Mouse (Mus musculus): ENCODE results near the gene Tmc8. TPM values are rescaled to one million over a fixed set of nuclear protein-coding genes. Genes with fewer than 3 reads are reported as not detected.

Tmc8 gene
- polyA plus RNA-seq, 1 experiment: 3.1 TPM

DNA sequence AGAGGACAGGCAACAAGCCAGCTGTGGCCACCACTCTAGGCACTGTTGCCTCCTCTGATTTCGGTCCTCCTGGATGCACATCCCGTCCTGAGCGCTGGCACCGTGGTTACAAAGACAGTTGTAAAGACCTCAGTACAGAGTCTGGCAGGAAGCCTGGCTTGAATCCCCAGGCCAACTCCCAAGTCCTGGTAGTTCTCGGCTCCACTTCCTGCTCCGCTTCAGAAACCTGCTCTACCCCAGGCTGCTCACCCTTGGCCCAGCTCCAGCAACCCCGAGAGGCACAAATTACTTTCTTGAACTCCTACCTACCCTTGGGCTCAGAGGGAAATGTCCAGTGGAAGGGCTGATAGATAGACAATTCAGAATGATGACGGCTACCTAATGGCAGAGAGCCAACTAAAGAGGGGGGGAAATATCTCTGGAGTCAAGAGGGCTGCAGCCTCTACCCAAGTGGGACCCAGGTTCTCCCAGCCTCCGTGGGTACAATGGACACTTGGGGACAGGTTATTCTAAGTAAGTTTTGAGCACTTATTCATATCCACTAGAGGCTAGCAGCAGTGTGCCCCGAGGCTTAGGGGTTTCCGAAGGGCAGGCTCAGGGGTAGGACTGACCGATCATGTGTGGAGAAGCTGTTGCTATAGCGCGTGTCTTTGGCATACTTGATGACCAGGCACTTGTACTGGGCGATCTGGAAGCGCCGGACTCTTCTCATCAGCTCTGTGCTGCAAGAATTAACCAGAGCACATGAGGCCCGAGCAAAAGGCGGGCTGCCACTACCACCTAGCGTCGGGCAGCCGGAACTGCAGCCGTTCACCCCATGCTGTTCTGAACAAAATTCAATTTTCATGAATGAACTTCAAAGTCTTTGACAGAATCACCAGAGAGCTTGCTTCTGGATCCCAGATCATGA, 42.4 kb downstream of the Tmc8 start:
- H3K9ac ChIP-seq (ENCODE audit: low read depth, poor library complexity, severe bottlenecking): peak overlapping the region; percentile 86
- H3K36me3 ChIP-seq (ENCODE audit: control insufficient read depth, insufficient read depth, low read length, poor library complexity, severe bottlenecking): peaks cover 28% of the 10 kb centered on the region
- H3K4me1 ChIP-seq (ENCODE audit: control insufficient read depth, insufficient read depth, low read length): peaks cover 4% of the 10 kb centered on the region
- H3K4me3 ChIP-seq (ENCODE audit: low read depth, low read length): peak overlapping the region; percentile 93
- no peaks in the 10 kb centered on the region for H3K9me3 ChIP-seq (replicated peaks; ENCODE audit: control insufficient read depth, insufficient read depth, low read length, poor library complexity, severe bottlenecking)
- H3K27me3 ChIP-seq (ENCODE audit: control insufficient read depth, insufficient read depth, low read length, poor library complexity, severe bottlenecking): no peaks in the 10 kb centered on the region
- H3K27ac ChIP-seq (ENCODE audit: insufficient read depth, low read length): no peak overlapping the region
- peak; percentile 89 for TF ChIP-seq CTCF (IDR thresholded peaks at IDR 0.05; ENCODE audit: low read depth, low read length)
- no peak for TF ChIP-seq EP300 (IDR thresholded peaks at IDR 0.05; ENCODE audit: insufficient read depth, low read depth, low read length)

DNA sequence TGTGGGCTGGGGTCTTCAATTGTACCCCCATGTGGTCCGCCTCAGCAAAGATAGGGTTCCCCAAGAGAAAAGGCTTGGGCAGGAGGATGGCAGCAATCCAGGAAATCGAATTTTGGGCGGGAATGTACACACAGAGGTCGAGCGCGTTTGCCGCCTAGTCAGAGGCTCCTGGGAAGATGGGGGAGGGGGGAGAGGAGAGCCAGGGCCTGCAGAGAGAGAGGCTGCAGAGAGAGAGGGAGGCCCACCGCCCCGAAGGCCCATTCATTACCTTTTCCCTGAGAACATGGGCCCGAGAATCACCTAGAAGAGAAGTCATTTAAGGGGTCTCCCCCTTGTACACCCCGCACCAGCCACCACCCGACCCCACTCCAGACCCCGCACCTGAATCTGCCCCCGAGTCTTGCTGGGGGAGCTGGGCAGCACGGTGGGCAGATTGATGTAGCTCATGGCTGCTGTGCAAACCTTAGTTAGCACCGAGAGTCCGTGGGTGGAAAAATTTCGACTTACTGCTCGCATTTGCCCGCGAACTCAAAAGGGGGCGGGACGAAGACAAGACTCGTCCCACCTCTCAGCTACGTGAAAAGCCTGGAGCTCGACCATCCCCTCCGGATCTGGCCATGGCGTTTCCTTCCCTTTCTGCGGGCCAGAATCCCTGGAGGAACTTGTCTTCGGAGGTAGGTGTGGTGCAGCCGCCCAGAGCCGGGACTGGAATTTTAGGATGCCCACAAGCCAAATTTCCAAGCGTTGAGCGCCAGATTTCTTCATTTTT, 43.6 kb downstream of the Tmc8 start, which contains the start of the genes Afmid and Tk1:
Gene Afmid, plus strand, starts transcription at position 592 of the 769 bp plus-strand sequence.
Gene Tk1, minus strand, starts transcription at position 760 of the 769 bp plus-strand sequence.
- peak within 1 kb of the TSS; percentile 93 for H3K4me3 ChIP-seq (ENCODE audit: low read depth, low read length)
- H3K9me3 ChIP-seq (replicated peaks; ENCODE audit: control insufficient read depth, insufficient read depth, low read length, poor library complexity, severe bottlenecking): no peaks in the 10 kb centered on the region
- no peaks in the 10 kb centered on the region for H3K27me3 ChIP-seq (ENCODE audit: control insufficient read depth, insufficient read depth, low read length, poor library complexity, severe bottlenecking)
- H3K27ac ChIP-seq (ENCODE audit: insufficient read depth, low read length): peak within 1 kb of the TSS; percentile 85
- H3K4me1 ChIP-seq (ENCODE audit: control insufficient read depth, insufficient read depth, low read length): peaks cover 2% of the 10 kb centered on the region
- TF ChIP-seq POLR2A (IDR thresholded peaks at IDR 0.05; ENCODE audit: insufficient read depth, low read length) (peak; percentile 19), EP300 (IDR thresholded peaks at IDR 0.05; ENCODE audit: insufficient read depth, low read depth, low read length) (no peak), CTCF (IDR thresholded peaks at IDR 0.05; ENCODE audit: low read depth, low read length) (no peak)
- H3K36me3 ChIP-seq (ENCODE audit: control insufficient read depth, insufficient read depth, low read length, poor library complexity, severe bottlenecking): peaks cover 20% of the 10 kb centered on the region
- peak within 1 kb of the TSS; percentile 86 for H3K9ac ChIP-seq (ENCODE audit: low read depth, poor library complexity, severe bottlenecking)

DNA sequence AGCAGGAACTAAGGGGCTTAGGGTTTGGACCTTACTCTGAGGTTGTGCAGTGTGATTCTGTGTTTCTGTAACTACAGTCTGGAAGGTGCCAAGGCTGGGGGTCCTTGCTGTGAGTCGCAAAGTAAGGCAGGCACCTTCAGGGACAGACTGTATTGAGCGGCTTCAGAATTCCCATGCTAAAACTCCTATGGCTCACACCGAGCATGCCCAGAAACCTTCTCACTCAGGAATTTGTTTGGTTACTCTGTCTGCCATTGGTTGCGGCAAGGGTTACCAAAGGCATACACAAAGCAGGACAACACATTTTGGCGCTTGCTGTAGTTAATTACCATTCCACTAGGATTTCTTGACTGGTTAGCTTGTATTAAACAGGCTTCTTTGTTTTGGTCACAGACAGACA, 44.3 kb downstream of the Tmc8 start:
- Histone ChIP-seq H3K27ac (ENCODE audit: insufficient read depth, low read length) (peak overlapping the region; percentile 85), H3K4me1 (ENCODE audit: control insufficient read depth, insufficient read depth, low read length) (peaks cover 2% of the 10 kb centered on the region), H3K4me3 (ENCODE audit: low read depth, low read length) (peak overlapping the region; percentile 93), H3K9ac (ENCODE audit: low read depth, poor library complexity, severe bottlenecking) (peak overlapping the region; percentile 86), H3K36me3 (ENCODE audit: control insufficient read depth, insufficient read depth, low read length, poor library complexity, severe bottlenecking) (peaks cover 16% of the 10 kb centered on the region), H3K9me3 (replicated peaks; ENCODE audit: control insufficient read depth, insufficient read depth, low read length, poor library complexity, severe bottlenecking) (no peaks in the 10 kb centered on the region), H3K27me3 (ENCODE audit: control insufficient read depth, insufficient read depth, low read length, poor library complexity, severe bottlenecking) (no peaks in the 10 kb centered on the region)
- TF ChIP-seq EP300 (IDR thresholded peaks at IDR 0.05; ENCODE audit: insufficient read depth, low read depth, low read length) (no peak), CTCF (IDR thresholded peaks at IDR 0.05; ENCODE audit: low read depth, low read length) (no peak)

DNA sequence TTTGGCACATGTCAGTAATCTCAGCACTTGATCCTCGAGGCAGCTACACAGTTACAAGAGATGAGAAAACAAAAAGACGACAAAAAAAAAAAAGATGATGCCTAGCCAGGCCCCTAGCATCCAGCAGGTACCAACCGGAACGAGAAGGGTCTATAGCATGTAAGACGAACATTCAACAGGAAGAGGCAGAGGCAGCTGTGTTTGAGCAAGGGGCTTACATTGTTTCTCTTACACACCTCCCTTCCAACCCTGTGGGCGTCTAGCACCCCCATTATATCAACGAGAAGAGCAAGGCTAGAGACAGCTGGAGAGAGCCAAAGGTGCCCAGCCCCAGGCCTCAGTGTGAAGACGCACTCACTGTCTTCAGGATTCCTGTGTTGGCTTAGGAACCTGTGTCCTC, 45.0 kb downstream of the Tmc8 start:
- peaks cover 2% of the 10 kb centered on the region for H3K4me1 ChIP-seq (ENCODE audit: control insufficient read depth, insufficient read depth, low read length)
- H3K9me3 ChIP-seq (replicated peaks; ENCODE audit: control insufficient read depth, insufficient read depth, low read length, poor library complexity, severe bottlenecking): no peaks in the 10 kb centered on the region
- TF ChIP-seq CTCF (IDR thresholded peaks at IDR 0.05; ENCODE audit: low read depth, low read length): no peak
- no peak for TF ChIP-seq POLR2A (IDR thresholded peaks at IDR 0.05; ENCODE audit: insufficient read depth, low read length)
- no peak for TF ChIP-seq EP300 (IDR thresholded peaks at IDR 0.05; ENCODE audit: insufficient read depth, low read depth, low read length)
- peak overlapping the region; percentile 86; the same call in 1 of the 2 replicates for H3K9ac ChIP-seq (ENCODE audit: low read depth, poor library complexity, severe bottlenecking)
- peaks cover 10% of the 10 kb centered on the region; the same call in 1 of the 2 replicates for H3K36me3 ChIP-seq (ENCODE audit: control insufficient read depth, insufficient read depth, low read length, poor library complexity, severe bottlenecking)
- H3K4me3 ChIP-seq (ENCODE audit: low read depth, low read length): no peak overlapping the region
- no peaks in the 10 kb centered on the region for H3K27me3 ChIP-seq (ENCODE audit: control insufficient read depth, insufficient read depth, low read length, poor library complexity, severe bottlenecking)
- no peak overlapping the region for H3K27ac ChIP-seq (ENCODE audit: insufficient read depth, low read length)

DNA sequence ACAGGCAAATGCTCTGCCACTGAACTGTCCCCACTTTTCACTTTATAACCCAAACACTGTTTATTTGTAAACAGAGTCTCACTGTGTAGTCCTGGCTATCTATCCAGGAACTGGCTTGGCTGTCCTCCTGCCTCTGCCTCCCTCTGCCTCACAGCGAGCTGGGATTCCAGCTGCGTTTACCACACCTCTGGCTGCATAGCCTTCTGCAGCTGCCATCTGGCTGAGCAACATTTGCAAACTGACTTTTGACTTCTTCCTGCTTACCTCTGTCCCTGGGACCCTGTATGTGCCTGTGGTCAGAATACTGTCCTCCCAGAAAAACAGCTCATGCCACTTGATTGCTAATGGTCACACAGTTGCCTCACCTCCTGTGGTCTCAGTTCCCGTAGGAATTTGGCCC, 45.5 kb downstream of the Tmc8 start:
- no peak for TF ChIP-seq EP300 (IDR thresholded peaks at IDR 0.05; ENCODE audit: insufficient read depth, low read depth, low read length)
- no peak for TF ChIP-seq CTCF (IDR thresholded peaks at IDR 0.05; ENCODE audit: low read depth, low read length)
- no peak for TF ChIP-seq POLR2A (IDR thresholded peaks at IDR 0.05; ENCODE audit: insufficient read depth, low read length)
- Histone ChIP-seq H3K4me3 (ENCODE audit: low read depth, low read length) (no peak overlapping the region), H3K4me1 (ENCODE audit: control insufficient read depth, insufficient read depth, low read length) (peaks cover 2% of the 10 kb centered on the region), H3K9ac (ENCODE audit: low read depth, poor library complexity, severe bottlenecking) (no peak overlapping the region), H3K27me3 (ENCODE audit: control insufficient read depth, insufficient read depth, low read length, poor library complexity, severe bottlenecking) (no peaks in the 10 kb centered on the region), H3K36me3 (ENCODE audit: control insufficient read depth, insufficient read depth, low read length, poor library complexity, severe bottlenecking) (peaks cover 10% of the 10 kb centered on the region; the same call in 1 of the 2 replicates), H3K27ac (ENCODE audit: insufficient read depth, low read length) (no peak overlapping the region), H3K9me3 (replicated peaks; ENCODE audit: control insufficient read depth, insufficient read depth, low read length, poor library complexity, severe bottlenecking) (no peaks in the 10 kb centered on the region)

Data from ES-Bruce4 (cell line).